Mouse (Mus musculus): ENCODE data around the gene Gfod1.

- TF ChIP-seq MAFK (IDR thresholded peaks at IDR 0.05; ENCODE audit: insufficient read depth, low read depth, low read length) (no peak), ZNF384 (IDR thresholded peaks at IDR 0.05; ENCODE audit: low read depth, low read length) (no peak), ZC3H11A (IDR thresholded peaks at IDR 0.05; ENCODE audit: borderline replicate concordance, low read depth, low read length) (no peak), HCFC1 (IDR thresholded peaks at IDR 0.05; ENCODE audit: borderline replicate concordance, insufficient read depth, low read length) (no peak), CHD2 (IDR thresholded peaks at IDR 0.05; ENCODE audit: low read depth, low read length) (no peak)
Measured at GRCm38 (mm10) chr13:43203641-43204040, 100.3 kb downstream of the Gfod1 start.

All from ES-E14 (cell line).